Mouse (Mus musculus): ENCODE measurements around the gene Slc9a1. TPM values are rescaled to one million over a fixed set of nuclear protein-coding genes. Genes with fewer than 3 reads are reported as not detected.
A peak's percentile ranks its signal among the peaks of the same experiment; 100 is the strongest.

Gene Slc9a1
- total and polyA plus RNA-seq, 3 experiments: 7.3 to 44.6 (median 27.3) TPM

DNA sequence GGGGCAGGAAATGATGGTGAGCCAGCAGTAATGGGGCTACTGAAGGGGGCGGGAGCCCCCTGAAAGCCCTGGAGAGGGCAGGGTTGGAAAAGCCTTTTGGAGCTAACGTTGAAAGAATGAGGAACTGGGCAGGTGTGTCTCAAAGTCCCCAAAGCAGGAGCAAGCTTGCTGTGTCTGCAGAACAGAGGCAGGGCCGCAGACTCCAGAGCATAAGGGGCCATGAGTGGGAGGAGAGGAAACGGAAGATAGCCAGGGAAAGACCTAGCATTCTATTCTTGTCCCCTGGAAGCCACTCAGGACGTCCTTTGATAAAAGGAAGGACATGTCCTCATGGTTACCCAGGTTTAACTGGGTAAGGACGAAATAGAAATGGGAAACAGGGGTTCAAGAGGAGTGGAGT, 93.7 kb downstream of the Slc9a1 start:
- Histone ChIP-seq H3K9me3 (replicated peaks) (no peaks in the 10 kb centered on the region), H3K27me3 (ENCODE audit: insufficient read depth, low read length) (peaks cover 37% of the 10 kb centered on the region), H3K4me3 (ENCODE audit: low read depth, low read length) (no peak overlapping the region), H3K36me3 (replicated peaks) (no peaks in the 10 kb centered on the region), H3K4me1 (ENCODE audit: insufficient read depth, low read depth, low read length) (peaks cover 18% of the 10 kb centered on the region)
- ATAC-seq (ENCODE audit: extremely low read depth, insufficient number of reproducible peaks, low FRiP score, poor library complexity, severe bottlenecking) (no peak), DNase-seq (ENCODE audit: low spot score) (no peak)
- no peak for TF ChIP-seq GATA2 (IDR thresholded peaks at IDR 0.05; ENCODE audit: borderline replicate concordance, low read depth, low read length)
- no peak for TF ChIP-seq CTCF (IDR thresholded peaks at IDR 0.05; ENCODE audit: low read depth, low read length)
- TF ChIP-seq POLR2AphosphoS5 (IDR thresholded peaks at IDR 0.05; ENCODE audit: insufficient replicate concordance, low read depth, low read length): no peak
- no peak for TF ChIP-seq TAL1 (conservative IDR thresholded peaks at IDR 0.05; ENCODE audit: low read depth, low read length)
- no peak for TF ChIP-seq GATA1 (IDR thresholded peaks at IDR 0.05; ENCODE audit: borderline replicate concordance, low read length)

DNA sequence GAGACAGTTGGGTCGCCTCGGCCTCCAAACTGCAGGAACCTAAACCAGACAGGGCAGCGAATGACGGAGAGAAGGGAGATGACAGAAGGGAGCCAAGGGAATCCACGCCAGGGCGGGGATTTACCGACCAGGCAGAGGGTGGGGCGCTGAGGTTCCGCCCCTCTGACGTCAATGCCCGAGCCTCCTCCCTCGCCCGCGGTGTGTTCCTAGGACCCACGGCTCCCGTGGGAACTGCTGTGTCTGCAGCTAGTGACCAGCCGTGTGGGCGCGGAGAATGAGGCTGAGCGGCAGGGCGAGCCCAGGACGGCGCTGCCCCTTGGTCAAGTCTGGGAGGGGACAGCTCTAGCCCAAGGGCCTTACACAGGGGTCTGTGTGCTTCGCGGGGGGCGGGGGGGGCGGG, 98.6 kb downstream of the Slc9a1 start:
- ATAC-seq (ENCODE audit: extremely low read depth, insufficient number of reproducible peaks, low FRiP score, poor library complexity, severe bottlenecking): no peak
- no peak for TF ChIP-seq CTCF (IDR thresholded peaks at IDR 0.05; ENCODE audit: low read depth, low read length)
- no peak for TF ChIP-seq TAL1 (conservative IDR thresholded peaks at IDR 0.05; ENCODE audit: low read depth, low read length)
- TF ChIP-seq POLR2AphosphoS5 (IDR thresholded peaks at IDR 0.05; ENCODE audit: insufficient replicate concordance, low read depth, low read length): no peak
- TF ChIP-seq GATA2 (IDR thresholded peaks at IDR 0.05; ENCODE audit: borderline replicate concordance, low read depth, low read length): no peak
- TF ChIP-seq GATA1 (IDR thresholded peaks at IDR 0.05; ENCODE audit: borderline replicate concordance, low read length): no peak
- H3K4me1 ChIP-seq (ENCODE audit: insufficient read depth, low read depth, low read length): peaks cover 13% of the 10 kb centered on the region
- DNase-seq (ENCODE audit: low spot score): peak; percentile 59
- H3K27me3 ChIP-seq (ENCODE audit: insufficient read depth, low read length): peaks cover 42% of the 10 kb centered on the region
- peak overlapping the region; percentile 67; the same call in 1 of the 2 replicates for H3K4me3 ChIP-seq (ENCODE audit: low read depth, low read length)
- H3K36me3 ChIP-seq (replicated peaks): no peaks in the 10 kb centered on the region
- H3K9me3 ChIP-seq (replicated peaks): 0 out of 2 replicates have a peak, but pooled peaks cover 3% of the 10 kb centered on the region

DNA sequence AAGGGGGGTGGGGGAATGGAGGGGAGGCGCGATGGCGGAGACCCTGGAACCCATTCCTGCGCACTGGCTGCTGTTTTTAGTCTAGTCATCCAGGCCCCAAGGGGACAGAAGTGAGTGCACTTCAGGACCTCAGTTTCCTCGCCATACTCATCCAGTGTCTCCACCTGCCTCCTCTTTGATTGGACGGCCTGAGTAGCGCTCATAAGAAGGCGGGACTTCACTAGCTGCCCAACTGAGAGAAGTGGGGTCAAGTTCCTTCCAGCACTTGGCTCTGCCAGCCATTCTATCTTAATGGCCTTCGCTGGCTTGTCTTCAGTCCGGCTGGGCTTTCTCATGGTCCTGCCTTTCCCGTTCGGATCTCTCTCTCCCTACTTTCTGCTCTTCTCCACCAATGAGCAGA, 99.6 kb downstream of the Slc9a1 start:
- no peak for ATAC-seq (ENCODE audit: extremely low read depth, insufficient number of reproducible peaks, low FRiP score, poor library complexity, severe bottlenecking)
- no peak for DNase-seq (ENCODE audit: low spot score)
- H3K4me1 ChIP-seq (ENCODE audit: insufficient read depth, low read depth, low read length): peaks cover 13% of the 10 kb centered on the region

GRCm38 (mm10) chr4:133471135-133471821, 101.8 kb downstream of the Slc9a1 start:
- Histone ChIP-seq H3K9me3 (replicated peaks) (0 out of 2 replicates have a peak, but pooled peaks cover 3% of the 10 kb centered on the region), H3K36me3 (replicated peaks) (no peaks in the 10 kb centered on the region), H3K4me3 (ENCODE audit: low read depth, low read length) (no peak overlapping the region), H3K27me3 (ENCODE audit: insufficient read depth, low read length) (peaks cover 26% of the 10 kb centered on the region), H3K4me1 (ENCODE audit: insufficient read depth, low read depth, low read length) (peaks cover 11% of the 10 kb centered on the region)
- DNase-seq (ENCODE audit: low spot score) (no peak), ATAC-seq (ENCODE audit: extremely low read depth, insufficient number of reproducible peaks, low FRiP score, poor library complexity, severe bottlenecking) (no peak)
- no peak for TF ChIP-seq GATA2 (IDR thresholded peaks at IDR 0.05; ENCODE audit: borderline replicate concordance, low read depth, low read length)
- TF ChIP-seq POLR2AphosphoS5 (IDR thresholded peaks at IDR 0.05; ENCODE audit: insufficient replicate concordance, low read depth, low read length): no peak
- TF ChIP-seq GATA1 (IDR thresholded peaks at IDR 0.05; ENCODE audit: borderline replicate concordance, low read length): no peak

More for the DNA sequence above, 99.6 kb downstream of the Slc9a1 start:
- Histone ChIP-seq H3K4me3 (ENCODE audit: low read depth, low read length) (no peak overlapping the region), H3K36me3 (replicated peaks) (no peaks in the 10 kb centered on the region), H3K9me3 (replicated peaks) (0 out of 2 replicates have a peak, but pooled peaks cover 3% of the 10 kb centered on the region), H3K27me3 (ENCODE audit: insufficient read depth, low read length) (peaks cover 35% of the 10 kb centered on the region)
- TF ChIP-seq CTCF (IDR thresholded peaks at IDR 0.05; ENCODE audit: low read depth, low read length) (no peak), GATA2 (IDR thresholded peaks at IDR 0.05; ENCODE audit: borderline replicate concordance, low read depth, low read length) (no peak), TAL1 (conservative IDR thresholded peaks at IDR 0.05; ENCODE audit: low read depth, low read length) (no peak), POLR2AphosphoS5 (IDR thresholded peaks at IDR 0.05; ENCODE audit: insufficient replicate concordance, low read depth, low read length) (no peak), GATA1 (IDR thresholded peaks at IDR 0.05; ENCODE audit: borderline replicate concordance, low read length) (no peak)

Other genes with a start within 250 kb of the Slc9a1 start
- 127 and 152 TPM in 2 replicates for gene Wasf2, start 239.2 kb upstream of the Slc9a1 start, total RNA-seq (2014; fragmentation: Nextera tagmentation)
- 8.2 and 12.1 TPM in 2 replicates for gene Wasf2, start 239.2 kb upstream of the Slc9a1 start, total RNA-seq (2017)
- 54.9 and 58.3 TPM in 2 replicates for gene Wasf2, start 239.2 kb upstream of the Slc9a1 start, polyA plus RNA-seq (2012)
- gene Cd164l2, start 157.6 kb upstream of the Slc9a1 start, total RNA-seq (2014; fragmentation: Nextera tagmentation): not detected in 2 replicates
- not detected in 2 replicates for gene Cd164l2, start 157.6 kb upstream of the Slc9a1 start, total RNA-seq (2017)
- not detected in 2 replicates for gene Cd164l2, start 157.6 kb upstream of the Slc9a1 start, polyA plus RNA-seq (2012)
- gene Gpr3, start 157.2 kb upstream of the Slc9a1 start, total RNA-seq (2014; fragmentation: Nextera tagmentation): 0.58 TPM in 1 of 2 replicates, not detected in the other
- 0.06 and 0.16 TPM in 2 replicates for gene Gpr3, start 157.2 kb upstream of the Slc9a1 start, total RNA-seq (2017)
- gene Gpr3, start 157.2 kb upstream of the Slc9a1 start, polyA plus RNA-seq (2012): 0.02 and 0.10 TPM in 2 replicates
- gene Map3k6, start 128.9 kb upstream of the Slc9a1 start, total RNA-seq (2014; fragmentation: Nextera tagmentation): 20.9 and 28.4 TPM in 2 replicates
- gene Map3k6, start 128.9 kb upstream of the Slc9a1 start, total RNA-seq (2017): 27.6 and 29.2 TPM in 2 replicates
- gene Map3k6, start 128.9 kb upstream of the Slc9a1 start, polyA plus RNA-seq (2012): 85.3 and 87.2 TPM in 2 replicates
- gene Sytl1, start 106.6 kb upstream of the Slc9a1 start, total RNA-seq (2014; fragmentation: Nextera tagmentation): 1.2 and 2.5 TPM in 2 replicates
- gene Sytl1, start 106.6 kb upstream of the Slc9a1 start, total RNA-seq (2017): 0.05 and 0.35 TPM in 2 replicates
- 1.4 and 1.7 TPM in 2 replicates for gene Sytl1, start 106.6 kb upstream of the Slc9a1 start, polyA plus RNA-seq (2012)
- 33.5 and 34.3 TPM in 2 replicates for gene Tmem222, start 91.9 kb upstream of the Slc9a1 start, total RNA-seq (2014; fragmentation: Nextera tagmentation)
- gene Tmem222, start 91.9 kb upstream of the Slc9a1 start, total RNA-seq (2017): 25.2 and 30.3 TPM in 2 replicates
- gene Tmem222, start 91.9 kb upstream of the Slc9a1 start, polyA plus RNA-seq (2012): 30.3 and 30.8 TPM in 2 replicates
- gene Wdtc1, start 16.2 kb upstream of the Slc9a1 start, total RNA-seq (2014; fragmentation: Nextera tagmentation): 24.5 and 32.3 TPM in 2 replicates
- 6.9 and 7.1 TPM in 2 replicates for gene Wdtc1, start 16.2 kb upstream of the Slc9a1 start, total RNA-seq (2017)
- gene Wdtc1, start 16.2 kb upstream of the Slc9a1 start, polyA plus RNA-seq (2012): 53.4 and 61.4 TPM in 2 replicates
- gene Tent5b, start 110.4 kb downstream of the Slc9a1 start, total RNA-seq (2014; fragmentation: Nextera tagmentation): not detected in 2 replicates
- not detected in 2 replicates for gene Tent5b, start 110.4 kb downstream of the Slc9a1 start, total RNA-seq (2017)
- not detected in 2 replicates for gene Tent5b, start 110.4 kb downstream of the Slc9a1 start, polyA plus RNA-seq (2012)
- not detected in 2 replicates for gene Trnp1, start 128.8 kb downstream of the Slc9a1 start, total RNA-seq (2014; fragmentation: Nextera tagmentation)
- gene Trnp1, start 128.8 kb downstream of the Slc9a1 start, total RNA-seq (2017): 0.16 TPM in 1 of 2 replicates, not detected in the other
- not detected in 2 replicates for gene Trnp1, start 128.8 kb downstream of the Slc9a1 start, polyA plus RNA-seq (2012)
- gene Kdf1, start 149.3 kb downstream of the Slc9a1 start, total RNA-seq (2014; fragmentation: Nextera tagmentation): not detected in 2 replicates
- gene Kdf1, start 149.3 kb downstream of the Slc9a1 start, total RNA-seq (2017): 0.06 TPM in 1 of 2 replicates, not detected in the other
- not detected in 2 replicates for gene Kdf1, start 149.3 kb downstream of the Slc9a1 start, polyA plus RNA-seq (2012)
- 150 and 160 TPM in 2 replicates for gene Nudc, start 176.3 kb downstream of the Slc9a1 start, total RNA-seq (2014; fragmentation: Nextera tagmentation)
- gene Nudc, start 176.3 kb downstream of the Slc9a1 start, total RNA-seq (2017): 181 and 220 TPM in 2 replicates
- 629 and 697 TPM in 2 replicates for gene Nudc, start 176.3 kb downstream of the Slc9a1 start, polyA plus RNA-seq (2012)
- gene Nr0b2, start 183.7 kb downstream of the Slc9a1 start, total RNA-seq (2014; fragmentation: Nextera tagmentation): not detected in 2 replicates
- not detected in 2 replicates for gene Nr0b2, start 183.7 kb downstream of the Slc9a1 start, total RNA-seq (2017)
- gene Nr0b2, start 183.7 kb downstream of the Slc9a1 start, polyA plus RNA-seq (2012): 0.04 TPM in 1 of 2 replicates, not detected in the other
- 1.9 and 3.8 TPM in 2 replicates for gene Gpatch3, start 205.0 kb downstream of the Slc9a1 start, total RNA-seq (2014; fragmentation: Nextera tagmentation)
- gene Gpatch3, start 205.0 kb downstream of the Slc9a1 start, total RNA-seq (2017): 13.6 and 18.7 TPM in 2 replicates
- gene Gpatch3, start 205.0 kb downstream of the Slc9a1 start, polyA plus RNA-seq (2012): 9.9 and 11.2 TPM in 2 replicates
- gene Gpn2, start 214.7 kb downstream of the Slc9a1 start, total RNA-seq (2014; fragmentation: Nextera tagmentation): 2.3 and 10.9 TPM in 2 replicates
- gene Gpn2, start 214.7 kb downstream of the Slc9a1 start, total RNA-seq (2017): 10.2 and 14.0 TPM in 2 replicates
- 46.7 and 58.2 TPM in 2 replicates for gene Gpn2, start 214.7 kb downstream of the Slc9a1 start, polyA plus RNA-seq (2012)
- gene Sfn, start 232.5 kb downstream of the Slc9a1 start, total RNA-seq (2014; fragmentation: Nextera tagmentation): 1.4 and 3.4 TPM in 2 replicates
- 0.41 and 0.66 TPM in 2 replicates for gene Sfn, start 232.5 kb downstream of the Slc9a1 start, total RNA-seq (2017)
- gene Sfn, start 232.5 kb downstream of the Slc9a1 start, polyA plus RNA-seq (2012): 1.3 and 2.4 TPM in 2 replicates

Data from G1E (cell line).